Comparison of ENCODE assay signal across 1 mouse cellular context in the genomic region with DNA sequence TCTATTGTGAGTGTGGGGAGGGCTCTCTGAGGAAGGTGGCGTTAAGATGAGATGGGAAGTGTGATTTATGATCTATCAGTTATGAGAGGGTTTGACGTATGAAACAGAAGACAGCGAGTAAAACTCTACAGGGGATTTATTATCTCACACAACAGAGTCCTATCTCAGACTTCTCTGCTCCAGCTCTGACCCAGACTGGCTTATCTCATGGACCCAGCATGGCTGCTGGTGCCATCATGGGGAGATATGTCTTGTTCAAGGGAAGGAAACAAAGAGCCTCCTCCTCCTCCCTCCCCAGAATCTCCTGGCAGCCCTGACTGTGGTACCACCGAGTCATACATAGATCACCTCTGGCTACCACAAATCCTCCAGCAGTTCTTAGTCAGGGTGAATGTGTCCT.
TF ChIP-seq lines count a peak whose summit lies in the region.

No protein-coding gene starts in this region.

TF ChIP-seq in MEL, 35 proteins besides CTCF, POLR2A, EP300 and RAD21 (continued from another document):
- TF ChIP-seq MAFK (IDR thresholded peaks at IDR 0.05; ENCODE audit: borderline replicate concordance, low read depth, low read length) (no peak), POLR2AphosphoS2 (IDR thresholded peaks at IDR 0.05; ENCODE audit: low read length) (no peak), HCFC1 (IDR thresholded peaks at IDR 0.05; ENCODE audit: low read depth, low read length) (peak; percentile 42), TCF12 (IDR thresholded peaks at IDR 0.05; ENCODE audit: low read depth, low read length) (peak; percentile 100), TBP (IDR thresholded peaks at IDR 0.05; ENCODE audit: low read depth, low read length) (0 out of 2 replicates have a peak, but pooled peaks have one; percentile 36), MXI1 (IDR thresholded peaks at IDR 0.05; ENCODE audit: low read depth, low read length) (no peak), JUND (IDR thresholded peaks at IDR 0.05; ENCODE audit: low read depth, low read length) (no peak), USF2 (IDR thresholded peaks at IDR 0.05; ENCODE audit: borderline replicate concordance in 1 of 2, insufficient read depth in 1 of 2, low read depth in 1 of 2, low read length in 2 of 2) (no peak), ETS1 (IDR thresholded peaks at IDR 0.05; ENCODE audit: low read depth, low read length) (peak; percentile 92), NRF1 (IDR thresholded peaks at IDR 0.05; ENCODE audit: insufficient read depth, low read depth, low read length, poor library complexity, severe bottlenecking) (no peak), MYC (IDR thresholded peaks at IDR 0.05; ENCODE audit: low read depth, low read length) (peak; percentile 77; the same call in 1 of the 2 replicates), CHD2 (IDR thresholded peaks at IDR 0.05; ENCODE audit: low read length) (no peak), MAZ (IDR thresholded peaks at IDR 0.05; ENCODE audit: low read depth, low read length) (peak; percentile 82)
